Mouse (Mus musculus): ENCODE results near the gene Hsp90ab1. TPM values are rescaled to one million over a fixed set of nuclear protein-coding genes. Genes with fewer than 3 reads are reported as not detected.

Gene Hsp90ab1
- polyA plus RNA-seq, 1 experiment from 2014 or later, result 1,606 TPM

DNA sequence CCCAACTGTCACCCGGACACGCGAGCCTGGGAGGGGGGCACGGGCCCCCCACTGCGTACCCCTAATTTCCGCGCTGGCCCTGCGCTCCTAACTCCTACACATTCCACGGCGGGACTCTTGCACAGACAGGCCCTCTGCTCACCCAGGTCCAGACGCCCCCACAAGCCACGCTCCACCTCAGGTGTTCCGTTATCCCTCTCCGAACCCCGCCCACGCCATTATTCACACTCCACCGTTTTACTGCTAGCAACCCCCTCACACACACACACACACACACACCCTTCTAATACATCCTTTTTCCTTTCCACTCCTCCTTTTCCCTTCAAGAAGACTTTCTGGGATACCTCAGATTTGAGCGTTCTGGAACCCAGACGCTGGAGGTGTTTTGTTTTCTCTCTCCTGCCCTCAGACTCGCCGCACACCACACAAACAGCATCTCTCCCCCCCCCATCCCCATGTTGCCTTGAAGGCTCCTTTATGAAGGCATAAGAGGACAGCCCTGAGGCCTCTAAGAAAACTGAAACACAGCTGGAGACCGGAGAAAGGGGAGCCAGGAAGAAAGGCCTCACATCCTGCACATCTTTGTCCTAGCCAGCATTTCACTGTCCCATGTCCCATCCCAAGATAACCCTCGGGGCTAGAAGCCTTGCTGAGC is 22.8 kb upstream of the Hsp90ab1 start:
- 0 out of 2 replicates have a peak, but pooled peaks have one; percentile 8 for ATAC-seq (ENCODE audit: insufficient number of reproducible peaks, insufficient read depth, low FRiP score, low TSS enrichment, low read depth)
- peaks cover 32% of the 10 kb centered on the region for H3K27me3 ChIP-seq
- peak overlapping the region; percentile 76 for H3K9ac ChIP-seq
- peak overlapping the region; percentile 99 for H3K4me2 ChIP-seq
- H3K9me3 ChIP-seq, result no peaks in the 10 kb centered on the region
- no peaks in the 10 kb centered on the region for H3K36me3 ChIP-seq
- WGBS, result 7% methylated on average over 23 of the region's 23 CpGs
- peak overlapping the region; percentile 59 for H3K4me3 ChIP-seq
- peaks cover 73% of the 10 kb centered on the region for H3K4me1 ChIP-seq
- no peak overlapping the region; the same call in 1 of the 2 replicates for H3K27ac ChIP-seq

DNA sequence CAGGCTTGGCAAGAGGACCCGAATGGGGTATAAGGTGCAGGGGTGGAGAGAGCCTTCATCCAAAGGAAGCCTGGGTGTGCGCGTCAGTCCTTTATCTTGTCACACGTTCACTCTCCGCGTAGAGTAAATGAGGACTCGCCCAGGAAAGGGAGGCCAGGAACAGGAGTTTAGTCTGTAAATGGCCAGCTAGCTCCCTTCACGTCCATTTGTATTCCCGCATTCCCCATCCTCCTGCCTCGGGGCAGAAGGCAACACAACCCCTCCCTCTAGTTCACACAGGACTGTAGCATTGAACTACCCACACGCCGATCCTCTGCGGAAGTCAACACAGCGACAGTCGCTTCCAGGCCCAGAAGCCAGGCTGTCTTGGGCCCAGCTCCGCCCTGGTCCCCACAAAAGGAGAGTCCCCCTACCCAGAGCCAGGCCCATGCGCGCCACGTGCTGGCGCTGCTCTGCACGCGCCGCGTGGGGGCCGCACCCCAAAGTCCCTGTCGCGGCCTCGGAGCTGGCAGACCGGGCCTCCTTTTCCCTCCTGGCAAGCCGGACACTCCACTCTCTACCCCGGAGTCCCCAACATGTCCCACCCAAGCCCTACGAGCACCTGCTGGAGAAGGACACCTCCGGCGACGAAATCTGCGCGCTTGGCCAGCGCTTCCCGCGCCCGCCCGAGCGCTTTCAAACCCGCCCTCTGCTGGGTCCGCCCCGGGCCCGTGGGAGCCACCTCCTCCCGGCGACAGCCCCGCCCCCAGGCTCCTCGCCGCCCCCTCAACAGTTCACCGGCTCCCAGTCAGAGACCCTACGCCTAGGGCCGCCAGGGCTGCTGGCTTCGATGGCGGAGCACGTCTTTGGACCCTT is 22.0 kb upstream of the Hsp90ab1 start:
- Histone ChIP-seq H3K27me3 (peaks cover 26% of the 10 kb centered on the region), H3K27ac (no peak overlapping the region; the same call in 1 of the 2 replicates), H3K4me2 (peak overlapping the region; percentile 99), H3K36me3 (peaks cover 2% of the 10 kb centered on the region; the same call in 1 of the 2 replicates), H3K9ac (peak overlapping the region; percentile 76), H3K9me3 (no peaks in the 10 kb centered on the region), H3K4me1 (peaks cover 68% of the 10 kb centered on the region), H3K4me3 (peak overlapping the region; percentile 59)
- ATAC-seq (ENCODE audit: insufficient number of reproducible peaks, insufficient read depth, low FRiP score, low TSS enrichment, low read depth), result peak; percentile 68
- 1% methylated on average over 58 of the region's 58 CpGs for WGBS

DNA sequence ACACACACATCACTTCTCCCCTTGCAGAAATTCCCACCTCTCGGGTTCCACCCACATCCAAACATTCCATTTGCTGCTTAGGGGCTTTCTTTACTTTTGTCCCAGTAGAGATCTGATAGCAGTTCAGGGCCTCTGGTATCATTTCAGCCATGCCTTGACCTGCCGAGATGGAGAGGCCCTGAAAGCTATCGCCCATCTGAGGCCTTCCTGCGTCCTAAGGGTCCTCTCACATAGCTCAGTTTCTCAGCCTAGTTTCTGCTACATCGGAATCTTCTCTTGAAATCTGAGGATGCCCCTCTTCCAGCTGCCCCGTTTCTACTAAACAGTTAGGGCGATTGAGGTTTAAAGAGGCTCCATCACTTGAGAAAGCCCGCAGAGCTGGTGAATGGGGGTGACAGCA is 21.1 kb upstream of the Hsp90ab1 start:
- H3K9me3 ChIP-seq, result no peaks in the 10 kb centered on the region
- ATAC-seq (ENCODE audit: insufficient number of reproducible peaks, insufficient read depth, low FRiP score, low TSS enrichment, low read depth), result no peak
- H3K4me3 ChIP-seq, result peak overlapping the region; percentile 59
- H3K27ac ChIP-seq, result no peak overlapping the region
- WGBS, result 35% methylated on average over 8 of the region's 8 CpGs
- H3K36me3 ChIP-seq, result peaks cover 10% of the 10 kb centered on the region
- peak overlapping the region; percentile 99 for H3K4me2 ChIP-seq
- peaks cover 59% of the 10 kb centered on the region for H3K4me1 ChIP-seq
- H3K9ac ChIP-seq, result peak overlapping the region; percentile 76
- H3K27me3 ChIP-seq, result peaks cover 18% of the 10 kb centered on the region

DNA sequence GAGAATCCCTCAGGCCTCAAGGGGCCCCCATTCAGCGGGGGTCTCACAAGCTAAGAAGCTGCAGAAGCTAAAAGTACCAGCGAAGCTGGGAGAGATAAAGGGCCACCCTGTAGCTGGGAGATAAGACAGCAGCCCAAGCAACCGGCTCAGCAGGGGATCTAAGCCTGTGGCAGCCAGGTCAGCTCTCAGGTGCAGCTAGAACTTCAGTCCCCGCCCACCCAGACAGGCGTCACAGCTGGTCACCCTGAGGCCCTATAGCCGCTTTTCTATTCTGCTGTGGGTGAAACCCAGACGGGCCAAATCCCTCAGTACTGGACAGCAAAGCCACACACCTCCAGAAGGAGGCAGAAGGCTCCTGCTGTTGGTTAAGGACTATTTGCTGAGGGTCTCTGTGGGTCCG is 20.4 kb upstream of the Hsp90ab1 start:
- Histone ChIP-seq H3K36me3 (peaks cover 16% of the 10 kb centered on the region), H3K27ac (no peak overlapping the region), H3K27me3 (peaks cover 17% of the 10 kb centered on the region), H3K9me3 (no peaks in the 10 kb centered on the region), H3K4me2 (peak overlapping the region; percentile 99), H3K9ac (peak overlapping the region; percentile 44; the same call in 1 of the 2 replicates), H3K4me3 (peak overlapping the region; percentile 59; the same call in 1 of the 2 replicates), H3K4me1 (peaks cover 58% of the 10 kb centered on the region)
- ATAC-seq (ENCODE audit: insufficient number of reproducible peaks, insufficient read depth, low FRiP score, low TSS enrichment, low read depth), result no peak
- 28% methylated on average over 8 of the region's 8 CpGs for WGBS

DNA sequence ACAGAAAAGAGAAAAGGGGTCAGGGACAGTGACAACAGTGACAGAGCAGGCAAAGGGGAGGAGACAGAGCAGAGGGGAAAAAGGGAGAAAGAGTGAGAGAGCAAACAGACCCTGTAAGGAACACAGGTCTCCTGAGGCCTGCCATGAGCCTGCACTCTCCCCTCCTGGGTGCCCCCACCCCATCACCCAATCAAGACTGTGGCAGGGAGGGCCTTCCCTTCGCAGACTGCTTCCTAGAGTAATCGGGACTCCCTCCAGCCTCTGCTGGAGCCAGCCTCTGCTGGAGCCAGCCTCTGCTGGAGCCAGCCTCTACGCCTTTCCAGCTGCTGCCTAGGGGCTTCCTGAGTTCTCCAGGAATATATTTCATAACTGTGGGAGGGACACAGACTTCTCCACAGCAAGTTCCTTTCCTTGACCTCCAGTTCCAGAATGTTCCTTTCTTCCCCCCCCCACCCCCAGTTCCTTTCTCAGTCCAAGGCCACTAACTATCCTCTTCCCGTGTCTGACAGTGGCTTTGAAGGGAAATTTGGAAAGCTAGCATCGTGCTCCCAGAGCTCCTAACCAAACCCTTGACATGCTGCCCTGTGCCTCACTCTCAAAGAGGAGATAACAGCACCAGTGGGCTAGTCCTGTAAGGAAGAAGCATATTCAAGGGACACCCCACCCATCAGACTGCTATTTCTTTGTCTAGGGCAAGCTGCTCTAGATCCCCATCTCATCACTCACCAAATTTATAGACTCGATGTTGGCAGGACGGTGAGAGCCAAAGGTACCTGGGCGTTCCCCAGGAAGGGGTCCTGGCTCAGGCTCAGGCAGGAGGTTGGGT is 19.7 kb upstream of the Hsp90ab1 start:
- Histone ChIP-seq H3K9ac (peak overlapping the region; percentile 54), H3K4me3 (peak overlapping the region; percentile 59), H3K36me3 (peaks cover 20% of the 10 kb centered on the region), H3K27me3 (peaks cover 17% of the 10 kb centered on the region), H3K9me3 (no peaks in the 10 kb centered on the region), H3K27ac (peak overlapping the region; percentile 33), H3K4me2 (peak overlapping the region; percentile 99), H3K4me1 (peaks cover 58% of the 10 kb centered on the region)
- WGBS, result 41% methylated on average over 8 of the region's 8 CpGs
- ATAC-seq (ENCODE audit: insufficient number of reproducible peaks, insufficient read depth, low FRiP score, low TSS enrichment, low read depth), result no peak

DNA sequence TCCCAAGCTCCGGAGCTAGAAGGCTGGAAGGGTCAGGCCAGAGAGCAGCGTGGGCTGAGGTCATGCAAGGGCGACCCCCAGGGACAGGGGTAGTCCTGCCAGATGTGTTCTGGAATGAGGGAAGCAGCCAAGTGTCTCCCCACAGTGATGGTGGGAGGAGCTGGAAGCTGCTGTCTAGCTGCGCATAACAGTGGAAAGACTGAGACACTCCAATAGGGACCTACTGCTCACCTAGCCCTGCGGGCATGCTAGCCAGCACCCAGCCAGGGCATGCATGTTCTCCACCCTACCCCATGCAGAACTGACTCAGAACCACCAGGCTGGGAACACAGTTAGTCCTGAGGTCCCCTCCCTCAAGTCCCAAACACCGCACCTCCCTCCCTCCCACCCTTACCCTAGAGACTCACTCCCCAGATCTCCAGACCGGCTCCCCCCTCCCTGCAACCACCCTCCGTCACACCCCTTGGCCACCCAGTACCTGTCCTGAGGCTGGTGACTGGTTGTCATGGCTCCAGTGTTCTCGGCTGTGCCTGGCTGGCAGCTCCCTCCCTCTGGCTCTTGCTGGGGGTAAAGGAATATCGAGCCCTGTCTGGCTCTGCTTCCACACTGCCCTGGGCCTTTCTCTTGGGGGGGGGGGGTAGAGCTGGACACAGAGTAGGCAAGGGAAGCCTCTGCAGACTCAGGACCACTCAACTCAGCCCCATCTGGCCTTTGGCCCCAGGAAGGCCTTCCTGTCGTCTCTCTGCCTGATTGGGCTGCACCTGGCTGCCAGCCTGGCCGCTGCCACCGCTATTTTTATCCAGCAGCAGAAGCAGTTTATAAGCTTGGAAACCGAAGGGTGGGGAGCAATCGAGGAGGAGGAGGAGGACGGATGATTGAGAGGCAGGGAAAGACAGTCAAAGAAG is 18.9 kb upstream of the Hsp90ab1 start:
- Histone ChIP-seq H3K27me3 (peaks cover 17% of the 10 kb centered on the region), H3K36me3 (peaks cover 27% of the 10 kb centered on the region), H3K4me2 (peak overlapping the region; percentile 99), H3K4me1 (peaks cover 56% of the 10 kb centered on the region), H3K27ac (peak overlapping the region; percentile 33; the same call in 1 of the 2 replicates), H3K9ac (peak overlapping the region; percentile 54), H3K9me3 (no peaks in the 10 kb centered on the region), H3K4me3 (peak overlapping the region; percentile 6)
- 39% methylated on average over 16 of the region's 16 CpGs for WGBS
- no peak for ATAC-seq (ENCODE audit: insufficient number of reproducible peaks, insufficient read depth, low FRiP score, low TSS enrichment, low read depth)

DNA sequence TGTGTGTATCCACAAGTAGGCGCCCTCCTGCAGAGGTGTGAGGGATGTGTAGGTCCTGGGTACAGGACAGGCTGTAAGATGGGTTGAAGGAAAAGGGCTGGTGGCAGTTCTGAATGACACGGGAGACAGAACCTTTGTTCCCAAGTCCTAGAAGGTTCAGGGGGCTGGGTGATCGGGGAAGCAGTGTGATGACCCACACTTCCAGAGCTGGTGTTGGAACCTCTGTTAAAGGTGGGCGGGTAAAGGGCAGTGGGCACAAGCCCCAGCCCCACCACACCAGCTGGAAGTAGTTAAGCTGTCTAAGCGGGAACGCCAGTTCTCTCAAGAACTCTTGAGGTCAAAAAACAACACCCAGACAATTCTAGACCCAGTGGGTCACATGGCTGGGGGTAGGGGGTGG is 17.3 kb upstream of the Hsp90ab1 start:
- 56% methylated on average over 6 of the region's 6 CpGs for WGBS
- H3K9me3 ChIP-seq, result peaks cover 4% of the 10 kb centered on the region; the same call in 1 of the 2 replicates
- H3K4me2 ChIP-seq, result no peak overlapping the region
- H3K36me3 ChIP-seq, result peaks cover 34% of the 10 kb centered on the region
- H3K4me1 ChIP-seq, result peaks cover 48% of the 10 kb centered on the region
- H3K27ac ChIP-seq, result no peak overlapping the region
- no peak overlapping the region for H3K9ac ChIP-seq
- no peak overlapping the region for H3K4me3 ChIP-seq
- ATAC-seq (ENCODE audit: insufficient number of reproducible peaks, insufficient read depth, low FRiP score, low TSS enrichment, low read depth), result no peak
- peaks cover 17% of the 10 kb centered on the region for H3K27me3 ChIP-seq

DNA sequence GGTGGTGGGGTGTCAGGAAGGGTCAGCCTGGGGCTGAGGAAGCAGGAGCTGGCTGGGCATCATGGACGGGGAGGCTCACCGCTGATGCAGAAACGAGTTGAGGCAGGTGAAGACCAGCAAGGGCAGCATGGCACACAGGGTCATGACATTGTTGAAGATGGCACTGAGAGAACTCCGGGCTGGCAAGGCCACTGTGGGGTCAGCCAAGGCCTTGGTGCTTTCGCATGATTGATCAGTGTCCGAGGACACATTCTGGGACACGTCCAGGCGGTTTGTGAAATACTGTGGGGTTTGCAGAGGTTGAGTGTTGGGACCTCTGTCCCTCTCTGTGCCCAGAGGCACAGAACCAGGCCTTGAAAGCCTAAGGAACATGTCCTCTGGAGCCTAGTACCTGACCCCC is 16.8 kb upstream of the Hsp90ab1 start:
- H3K4me2 ChIP-seq, result no peak overlapping the region
- WGBS, result 94% methylated on average over 8 of the region's 8 CpGs
- no peak for ATAC-seq (ENCODE audit: insufficient number of reproducible peaks, insufficient read depth, low FRiP score, low TSS enrichment, low read depth)
- H3K27me3 ChIP-seq, result peaks cover 16% of the 10 kb centered on the region
- H3K4me1 ChIP-seq, result peaks cover 49% of the 10 kb centered on the region
- H3K9me3 ChIP-seq, result peaks cover 4% of the 10 kb centered on the region; the same call in 1 of the 2 replicates
- no peak overlapping the region for H3K9ac ChIP-seq
- no peak overlapping the region for H3K4me3 ChIP-seq
- H3K27ac ChIP-seq, result no peak overlapping the region
- H3K36me3 ChIP-seq, result peaks cover 34% of the 10 kb centered on the region

DNA sequence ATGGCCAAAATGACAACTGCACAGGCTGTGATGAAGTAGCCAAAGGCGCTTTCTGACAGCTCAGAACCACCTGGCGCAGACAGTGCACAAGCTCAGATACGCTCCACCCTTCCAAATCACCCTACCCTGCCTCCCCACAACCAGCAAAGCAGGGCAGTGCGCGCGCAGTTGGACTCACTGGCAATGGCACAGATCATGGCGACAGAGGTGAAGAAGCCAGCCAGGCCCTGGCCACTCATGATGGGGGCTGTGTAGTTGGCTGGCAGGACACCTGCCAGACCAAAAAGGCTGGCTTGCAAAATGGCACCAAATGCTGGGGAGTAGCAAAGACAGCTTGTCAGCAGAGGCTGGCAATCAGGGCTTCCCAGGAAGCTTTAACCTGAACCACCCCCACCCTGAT is 16.2 kb upstream of the Hsp90ab1 start:
- H3K9ac ChIP-seq, result no peak overlapping the region
- H3K27ac ChIP-seq, result no peak overlapping the region
- H3K4me3 ChIP-seq, result no peak overlapping the region
- peaks cover 34% of the 10 kb centered on the region for H3K36me3 ChIP-seq
- H3K4me1 ChIP-seq, result peaks cover 49% of the 10 kb centered on the region
- no peak overlapping the region for H3K4me2 ChIP-seq
- H3K27me3 ChIP-seq, result peaks cover 10% of the 10 kb centered on the region
- no peak for ATAC-seq (ENCODE audit: insufficient number of reproducible peaks, insufficient read depth, low FRiP score, low TSS enrichment, low read depth)
- WGBS, result 94% methylated on average over 7 of the region's 7 CpGs
- peaks cover 4% of the 10 kb centered on the region; the same call in 1 of the 2 replicates for H3K9me3 ChIP-seq

DNA sequence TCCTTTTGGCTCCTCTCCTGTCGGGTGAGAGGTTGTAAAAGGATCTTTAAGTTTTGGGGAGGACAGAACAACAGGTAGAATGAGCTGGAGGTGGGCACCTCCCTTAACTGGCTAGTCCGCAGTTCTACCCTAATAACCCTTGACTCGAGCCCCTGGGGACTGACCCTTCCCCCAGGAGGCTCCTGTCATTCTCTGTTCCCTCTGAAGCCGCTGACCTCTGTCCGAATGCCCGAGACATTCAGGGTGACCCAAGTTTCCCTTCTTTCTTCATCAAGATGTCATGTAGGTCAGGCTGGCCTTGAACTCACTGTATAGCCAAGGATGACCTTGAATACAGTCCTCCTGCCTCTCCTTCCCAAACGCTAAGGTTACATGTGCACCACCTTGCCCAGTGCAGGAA is 15.3 kb upstream of the Hsp90ab1 start:
- Histone ChIP-seq H3K36me3 (peaks cover 34% of the 10 kb centered on the region), H3K9me3 (peaks cover 4% of the 10 kb centered on the region; the same call in 1 of the 2 replicates), H3K4me1 (peaks cover 42% of the 10 kb centered on the region)

More for the DNA sequence above, 15.3 kb upstream of the Hsp90ab1 start:
- ATAC-seq (ENCODE audit: insufficient number of reproducible peaks, insufficient read depth, low FRiP score, low TSS enrichment, low read depth), result no peak
- Histone ChIP-seq H3K27me3 (peaks cover 3% of the 10 kb centered on the region; the same call in 1 of the 2 replicates), H3K4me2 (no peak overlapping the region), H3K4me3 (no peak overlapping the region), H3K27ac (no peak overlapping the region), H3K9ac (no peak overlapping the region)
- 91% methylated on average over 7 of the region's 7 CpGs for WGBS

Data from embryonic facial prominence, embryonic 13.5 days (tissue).